Mouse (Mus musculus): ENCODE results near the gene Fam184b.
A peak's percentile ranks its signal among the peaks of the same experiment; 100 is the strongest.
"Not testable (repeated sequence)": the region's sequence is repeated elsewhere in the genome, so short reads cannot be mapped to it uniquely, and the experiment has no call there.

The Fam184b gene

DNA sequence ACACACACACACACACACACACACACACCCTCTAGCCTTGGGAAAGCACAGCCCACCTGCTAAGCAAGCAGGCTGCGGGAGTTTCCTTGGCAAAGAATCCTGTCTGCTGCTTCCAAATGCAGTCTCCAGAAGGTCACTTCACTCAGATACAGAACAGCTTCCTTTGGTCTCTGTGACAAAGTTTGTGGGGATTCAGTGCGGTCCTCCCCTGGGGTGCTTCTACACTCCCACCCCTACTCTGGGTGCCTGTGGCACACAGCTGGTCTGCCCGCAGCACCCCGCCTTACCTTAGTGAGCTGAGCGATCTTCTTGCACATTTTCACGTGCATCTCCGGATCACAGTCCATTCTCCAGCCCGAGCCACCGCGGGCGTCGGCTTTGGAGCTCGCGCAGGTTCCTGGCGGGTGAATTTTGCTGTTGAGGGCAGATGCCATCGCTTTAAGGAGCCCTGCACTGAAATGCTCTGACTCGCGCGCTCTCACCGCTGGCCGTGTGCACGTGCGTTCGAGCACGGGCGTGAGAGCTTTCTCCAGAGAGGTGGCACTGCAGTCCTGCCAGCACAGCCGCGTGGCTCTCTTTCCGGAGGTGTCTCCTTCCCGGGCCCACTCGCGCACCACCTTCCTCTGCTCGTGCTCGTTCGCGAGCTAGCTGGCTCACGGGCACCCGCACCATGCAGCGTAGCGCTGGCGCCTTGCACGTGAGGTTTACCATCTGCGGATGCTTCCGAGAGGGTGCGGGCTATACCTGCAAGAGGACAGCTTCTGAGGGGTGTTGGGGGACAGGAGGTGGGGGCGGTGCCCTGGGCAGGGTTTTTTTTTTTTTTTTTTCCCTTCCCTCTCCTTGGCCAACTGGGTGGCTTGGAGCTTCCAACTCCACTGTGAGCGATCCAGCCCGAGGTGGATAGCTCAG is at the start of gene Fam184b:
TSS of gene Fam184b (minus strand) at position 809 of the 909 bp plus-strand sequence.
- DNase-seq = peak; percentile 19 to 35

DNA sequence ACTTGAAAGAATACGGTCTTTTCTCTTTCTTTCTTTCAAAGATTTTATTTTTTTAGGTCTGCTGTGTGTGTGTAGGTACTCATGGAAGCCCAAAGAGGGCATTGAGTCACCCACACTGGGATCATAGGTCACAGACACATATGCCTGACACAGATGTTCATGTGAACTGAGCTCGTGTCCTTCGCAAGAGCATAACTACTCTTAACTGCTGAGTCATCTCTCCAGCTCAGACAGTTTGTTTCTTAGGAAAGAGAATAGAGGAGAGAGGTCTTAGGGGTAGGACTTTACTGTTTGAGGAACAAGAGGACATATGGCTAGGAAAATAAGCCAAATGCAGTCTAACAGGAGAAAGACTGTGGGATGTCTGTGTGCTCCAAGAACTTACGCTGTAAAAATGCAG is 49.7 kb upstream of the Fam184b start:
- DNase-seq = no peak

DNA sequence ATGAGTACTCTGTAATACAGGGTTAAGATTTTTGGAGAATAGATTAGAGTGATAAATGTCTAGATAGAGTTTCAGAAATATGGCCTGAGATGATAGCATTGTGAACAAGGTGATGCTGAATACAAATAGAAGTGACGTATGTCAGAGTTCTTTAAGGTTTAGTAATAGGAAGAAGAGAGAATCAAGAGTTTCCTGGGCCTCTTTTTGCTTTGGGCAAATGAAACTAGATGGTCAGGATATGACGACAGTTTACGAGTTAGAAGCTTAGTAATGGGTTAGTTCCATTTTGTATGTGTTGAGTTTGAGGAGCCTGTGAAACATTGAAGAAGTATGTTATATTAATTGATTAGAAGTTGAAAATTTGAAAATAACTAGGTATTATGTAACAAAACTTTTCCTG is 46.8 kb upstream of the Fam184b start:
- no peak for DNase-seq

DNA sequence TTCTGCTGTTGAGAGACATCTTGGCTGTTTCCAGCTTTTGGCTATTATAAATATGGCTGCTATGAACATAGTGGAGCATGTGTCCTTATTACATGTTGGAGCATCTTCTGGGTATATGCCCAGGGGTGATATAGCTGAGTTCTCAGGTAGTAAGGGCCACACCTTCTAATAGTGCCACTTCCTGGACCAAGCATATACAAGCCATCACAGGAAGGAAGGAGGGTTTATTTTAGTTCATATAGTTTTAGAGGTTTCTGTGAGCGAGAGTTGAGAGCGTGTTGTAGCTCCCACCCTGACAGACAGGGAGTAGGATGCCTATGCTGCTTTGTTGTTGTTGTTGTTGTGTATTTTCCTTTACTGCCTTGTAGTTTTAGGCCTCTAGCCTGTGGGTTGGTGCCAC is 45.8 kb upstream of the Fam184b start:
- no peak for DNase-seq

DNA sequence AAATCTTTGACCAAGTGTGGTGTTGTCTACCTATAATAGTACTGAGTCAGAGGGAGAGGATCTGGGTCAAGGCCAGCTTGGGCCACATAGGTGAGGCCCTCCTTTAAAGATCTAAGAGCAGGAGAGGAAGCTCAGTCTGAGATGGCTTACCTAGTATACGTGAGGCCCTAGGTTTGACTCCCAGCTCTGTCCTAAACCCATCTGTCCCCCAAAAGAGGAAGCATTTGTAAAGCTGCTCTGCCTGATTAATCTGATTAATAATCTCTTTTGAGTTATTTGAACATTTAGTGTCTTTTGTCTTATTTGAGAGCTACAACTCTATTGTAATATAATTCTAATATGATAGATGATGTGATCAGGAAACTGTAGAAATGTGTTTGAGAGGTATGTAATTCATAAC is 44.0 kb upstream of the Fam184b start:
- DNase-seq = no peak

DNA sequence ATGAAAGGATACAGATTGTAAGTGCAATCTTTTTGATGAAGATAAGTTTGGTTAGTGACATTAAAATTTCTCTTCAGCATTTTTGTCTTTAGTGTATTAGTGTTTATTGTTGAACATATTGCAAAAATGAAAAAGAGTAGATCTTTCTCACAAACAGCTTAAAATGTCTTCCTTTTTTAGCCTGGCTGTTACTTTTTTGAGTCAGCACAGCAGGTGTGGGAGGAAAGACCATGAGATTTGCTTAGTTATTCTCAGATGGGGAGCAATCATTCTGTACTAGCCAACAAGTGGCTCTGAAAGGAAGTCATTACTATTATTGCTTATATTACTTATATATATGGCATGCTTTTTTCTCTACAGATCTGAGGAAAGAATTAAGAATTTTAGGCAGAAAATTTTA is 40.5 kb upstream of the Fam184b start:
- no peak for DNase-seq

DNA sequence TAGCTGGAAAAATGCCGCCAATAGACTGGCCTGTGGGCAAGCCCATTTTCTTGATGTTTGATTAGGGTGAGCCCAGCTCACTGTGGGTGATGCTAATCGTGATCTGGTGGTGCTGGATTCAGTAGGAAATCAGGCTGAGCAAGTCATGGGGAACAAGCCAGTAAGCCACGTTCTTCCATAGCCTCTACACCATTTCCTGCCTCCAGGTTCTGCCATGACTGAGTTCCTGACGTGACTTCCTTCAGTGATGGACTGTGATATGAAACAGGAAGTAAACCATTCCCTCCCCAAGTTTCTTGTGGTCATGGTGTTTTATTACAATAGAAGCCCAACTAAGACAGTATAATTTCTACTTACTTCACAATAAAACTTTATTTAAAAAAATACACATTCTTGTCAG is 38.2 kb upstream of the Fam184b start:
- DNase-seq = no peak

DNA sequence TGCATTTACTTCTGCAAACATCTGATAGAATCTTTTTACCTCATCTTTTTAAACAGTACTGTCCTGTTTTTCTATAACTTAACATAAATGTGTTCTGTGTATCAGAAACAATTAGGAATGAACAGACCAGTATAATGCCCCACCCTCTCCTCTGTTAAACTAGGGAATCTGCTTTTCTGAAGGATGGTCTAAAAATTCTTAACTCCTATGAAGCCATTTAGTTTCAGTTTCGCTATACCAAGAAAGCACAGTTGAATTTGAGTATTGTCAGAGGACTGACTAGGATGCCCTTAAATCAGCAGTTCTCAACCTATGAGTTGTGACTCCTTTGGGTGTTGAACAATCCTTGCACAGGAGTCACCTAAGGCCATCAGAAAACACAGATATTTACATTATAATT is 35.6 kb upstream of the Fam184b start:
- DNase-seq = no peak

DNA sequence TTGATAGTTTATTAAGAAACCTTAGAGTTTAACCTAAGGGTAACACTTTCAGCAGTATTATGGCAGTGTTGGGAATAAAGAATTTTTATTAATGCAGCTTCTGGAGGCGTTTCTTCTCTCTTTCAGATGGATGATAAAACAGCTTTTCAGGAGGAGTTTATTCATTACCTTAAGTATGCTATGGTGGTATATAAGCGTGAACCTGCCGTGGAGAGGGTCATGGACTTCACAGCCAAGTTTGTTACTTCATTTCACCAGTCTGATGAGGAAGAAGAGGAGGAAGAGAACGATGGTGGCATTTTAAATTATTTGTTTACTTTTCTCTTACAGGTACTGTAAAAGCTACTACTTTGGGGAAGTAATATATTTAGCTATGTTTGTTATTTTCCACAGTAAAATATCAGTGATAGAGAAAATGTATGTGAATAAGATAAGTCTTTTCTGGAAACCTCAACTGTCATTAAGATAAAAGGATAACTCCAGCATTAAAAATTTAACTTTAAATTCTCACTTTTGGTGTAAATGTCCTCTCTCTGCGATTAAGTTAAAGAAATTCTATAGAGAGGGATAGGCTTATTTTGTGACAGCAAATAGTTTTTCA is 31.6 kb upstream of the Fam184b start:
- no peak for DNase-seq

DNA sequence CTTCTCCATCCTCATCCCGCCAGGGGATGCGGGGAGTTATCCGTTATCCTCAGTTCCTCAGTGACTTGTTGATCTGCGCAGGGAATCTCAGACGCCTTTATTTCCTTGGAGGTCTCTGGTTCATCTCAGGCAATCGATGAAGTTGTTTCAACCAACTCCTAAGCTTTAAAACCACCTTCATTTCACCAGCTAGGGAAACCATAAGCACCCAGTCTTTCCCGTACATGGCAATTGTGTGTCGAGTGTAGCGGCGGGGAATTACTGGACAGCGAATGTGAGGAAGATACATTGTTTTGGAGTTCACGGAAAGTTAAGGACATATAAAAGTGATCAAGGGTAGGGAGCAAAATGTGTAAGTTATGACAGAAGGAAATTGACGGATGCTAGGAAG is 30.9 kb upstream of the Fam184b start:
- DNase-seq = no peak

DNA sequence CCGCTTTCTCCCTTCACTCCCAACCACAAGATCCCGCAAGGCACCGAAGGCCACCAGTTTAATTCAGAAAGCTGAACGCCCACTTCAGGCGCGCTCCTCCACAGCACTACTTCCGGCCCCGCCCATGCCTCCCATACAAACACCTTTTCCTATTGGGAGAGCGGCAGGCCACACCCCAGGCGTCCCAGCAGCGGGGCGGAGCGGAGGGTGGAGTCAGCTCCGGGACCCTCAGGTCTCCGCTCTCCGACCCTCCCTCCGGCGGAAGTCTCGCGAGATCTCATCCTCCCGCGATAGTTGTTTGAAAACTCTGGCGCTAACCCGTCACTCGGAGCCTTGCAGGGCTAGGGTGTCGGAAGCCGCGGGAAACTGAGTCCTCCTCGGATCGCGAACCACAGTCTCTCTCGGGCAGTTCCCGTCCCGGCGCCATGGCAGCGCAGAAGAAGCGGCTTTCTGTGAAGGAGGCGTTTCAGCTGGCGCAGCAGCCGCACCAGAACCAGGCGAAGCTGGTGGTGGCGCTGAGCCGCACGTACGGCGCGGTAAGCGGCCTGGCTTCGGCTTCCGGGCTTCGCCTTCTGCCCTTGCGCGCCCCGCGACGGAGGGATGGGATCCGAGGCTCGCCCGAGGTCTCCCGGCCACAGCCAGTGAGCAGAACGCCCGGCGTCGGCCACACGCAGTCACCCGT is 30.3 kb upstream of the Fam184b start, which contains the start of gene Ncapg:
TSS of gene Ncapg (plus strand) at position 322 of the 682 bp plus-strand sequence.
- DNase-seq = peak; percentile 99 to 100

DNA sequence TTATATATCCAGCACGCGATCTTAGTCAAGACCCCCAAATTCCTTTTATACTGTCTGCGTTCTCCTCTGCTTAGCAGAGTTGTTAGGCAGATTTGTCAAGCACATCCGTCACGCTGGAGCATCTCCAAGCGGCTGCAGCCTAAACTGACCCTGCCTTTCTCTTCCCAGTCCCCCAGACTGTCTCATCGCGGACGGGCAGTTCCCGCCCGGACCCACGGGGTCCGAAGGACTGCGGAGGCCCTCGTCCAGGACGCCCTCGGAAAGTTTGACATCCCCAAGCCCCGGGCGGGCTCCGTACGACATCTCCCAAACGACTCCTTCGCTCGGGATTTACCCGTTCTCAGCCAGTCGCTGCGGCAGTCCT is 29.8 kb upstream of the Fam184b start:
- no peak for DNase-seq

DNA sequence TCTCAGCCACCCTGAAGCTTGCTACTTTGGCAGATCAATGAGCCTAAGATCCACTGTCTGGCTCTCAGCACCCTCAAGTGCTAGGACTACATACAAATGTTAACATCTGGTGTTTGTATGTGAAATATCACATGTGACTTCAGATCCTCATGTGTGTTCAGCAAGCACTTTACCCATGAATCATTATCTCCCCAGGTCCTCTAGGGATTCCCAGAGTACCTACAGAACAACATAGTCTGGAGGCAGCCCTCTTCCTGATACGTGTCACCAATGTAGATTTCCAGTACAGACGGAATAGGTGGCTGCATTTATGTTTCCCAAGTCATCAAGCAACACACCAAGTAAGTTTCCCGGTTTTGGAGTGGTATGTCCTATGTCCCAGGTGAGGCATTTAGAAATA is 29.4 kb upstream of the Fam184b start:
- no peak for DNase-seq

DNA sequence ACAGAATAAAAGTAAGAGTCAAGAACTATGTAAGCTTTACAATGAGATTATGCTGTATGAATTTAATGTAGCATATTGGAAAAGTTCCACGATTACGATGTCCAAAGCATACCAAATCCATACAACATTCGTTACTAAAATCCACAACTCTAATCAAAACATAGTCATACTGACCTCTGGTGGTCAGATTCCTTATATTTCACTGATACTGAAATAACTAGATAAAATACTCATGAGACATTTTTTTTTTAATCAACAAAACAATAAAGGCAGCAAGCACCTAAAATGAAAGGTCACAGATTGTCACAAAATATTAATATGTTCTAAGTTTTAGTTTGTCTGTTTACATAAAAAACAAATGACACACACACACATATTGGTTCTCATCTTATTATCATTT is 28.9 kb upstream of the Fam184b start:
- DNase-seq = no peak

DNA sequence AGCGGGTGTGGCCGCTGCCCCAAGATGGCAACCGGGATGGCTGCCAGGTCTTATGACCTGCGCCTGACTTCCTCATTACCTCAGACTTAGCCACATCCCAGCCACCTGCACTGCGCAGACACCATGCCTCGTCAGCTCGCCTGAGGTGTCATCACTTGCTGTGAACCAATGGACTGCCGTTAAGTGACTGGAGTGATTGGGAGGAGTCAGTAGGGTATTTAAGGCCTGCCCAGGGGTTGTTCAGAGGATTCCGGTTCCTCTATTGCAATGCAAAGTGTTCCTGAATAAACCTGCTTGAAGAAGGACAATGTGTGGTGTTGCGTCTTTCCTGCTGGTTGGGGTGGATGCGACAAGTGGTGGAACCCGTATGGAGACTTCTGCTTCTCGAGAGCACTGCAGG is 19.0 kb upstream of the Fam184b start:
- DNase-seq = not testable (repeated sequence)

DNA sequence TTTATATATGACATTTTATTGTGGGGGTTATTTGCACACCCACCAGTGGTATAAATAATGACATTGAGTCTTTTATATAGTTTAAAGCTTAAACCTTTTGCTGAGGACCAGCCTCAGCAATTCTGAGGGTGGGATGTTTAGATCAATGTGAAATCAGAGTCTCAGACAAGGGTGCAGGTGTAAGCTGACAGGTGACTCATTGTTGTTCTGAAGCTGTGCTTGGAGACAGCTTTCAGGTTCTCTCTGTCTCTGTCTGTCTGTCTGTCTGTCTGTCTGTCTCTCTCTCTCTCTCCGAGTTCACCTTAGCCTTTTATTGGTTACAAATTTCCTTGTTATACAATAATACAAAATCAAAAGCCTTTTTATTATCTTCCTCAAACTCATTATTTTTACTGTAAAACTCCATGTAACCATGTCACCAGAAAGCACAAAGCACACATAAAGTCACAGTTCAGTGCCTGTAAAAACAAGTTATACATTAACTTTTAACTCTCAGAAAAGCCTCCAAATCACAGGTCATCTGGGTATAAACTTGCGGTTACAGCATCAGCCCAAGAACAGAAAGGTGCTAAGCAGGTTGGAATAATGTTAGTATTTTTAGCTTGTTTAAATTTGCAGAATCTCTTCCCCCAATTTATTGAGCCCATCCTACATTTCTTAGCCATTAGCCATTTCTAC is 11.8 kb upstream of the Fam184b start:
- no peak for DNase-seq

DNA sequence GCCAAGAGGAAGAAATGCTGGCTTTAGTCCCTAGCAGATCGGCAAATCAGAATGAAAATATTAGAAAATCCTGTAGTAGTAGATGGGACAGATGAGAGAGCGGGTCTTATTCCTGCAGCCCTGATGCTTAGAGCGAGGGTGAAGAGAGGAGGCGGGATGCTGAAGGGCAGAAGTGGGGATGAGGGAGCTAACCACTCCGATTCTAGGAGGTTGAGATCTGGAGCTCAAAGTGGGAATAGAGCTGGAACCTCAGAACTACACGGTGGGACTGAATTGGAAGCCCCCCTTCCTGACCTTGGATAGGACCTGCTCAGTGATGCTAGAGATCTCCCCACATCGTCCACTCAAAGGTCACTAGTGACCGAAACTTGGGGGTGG is 290 bp upstream of the Fam184b start:
- no peak for DNase-seq

DNA sequence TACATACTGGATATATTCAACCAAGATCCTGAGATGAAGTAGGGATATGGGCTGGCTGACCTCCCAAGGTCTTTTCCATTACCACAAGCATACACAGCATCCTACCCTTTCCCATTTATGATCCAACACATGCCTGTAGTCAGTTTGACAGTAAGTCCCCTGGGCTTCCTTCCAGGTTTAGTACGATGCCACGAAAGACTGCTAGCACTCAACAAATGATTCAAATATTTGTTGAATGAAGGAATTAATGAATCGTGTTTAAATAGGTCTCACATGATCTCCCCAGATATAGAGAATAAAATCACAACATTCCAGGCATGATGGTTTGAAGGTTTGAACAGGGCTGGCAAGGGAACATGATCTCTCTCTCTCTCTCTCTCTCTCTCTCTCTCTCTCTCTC is 1.0 kb downstream of the Fam184b start:
- DNase-seq = no peak

DNA sequence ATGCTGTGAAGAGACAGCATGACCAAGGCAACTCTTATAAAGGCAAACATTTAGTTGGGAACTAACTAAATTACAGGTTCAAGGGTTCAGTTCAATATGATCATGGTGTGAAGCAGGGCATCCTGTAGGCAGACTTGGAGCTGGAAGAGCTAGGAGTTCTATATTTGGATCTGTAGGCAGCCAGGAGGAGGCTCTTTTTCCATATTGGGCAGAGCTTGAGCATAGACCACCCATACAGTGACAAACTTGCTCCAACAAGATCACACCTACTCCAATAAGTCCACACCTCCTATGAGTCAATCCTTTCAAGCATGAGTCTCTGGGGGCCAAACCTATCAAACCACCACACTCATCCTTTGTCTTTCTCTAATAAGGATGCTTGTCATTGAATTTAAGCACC is 9.9 kb downstream of the Fam184b start:
- DNase-seq = no peak

DNA sequence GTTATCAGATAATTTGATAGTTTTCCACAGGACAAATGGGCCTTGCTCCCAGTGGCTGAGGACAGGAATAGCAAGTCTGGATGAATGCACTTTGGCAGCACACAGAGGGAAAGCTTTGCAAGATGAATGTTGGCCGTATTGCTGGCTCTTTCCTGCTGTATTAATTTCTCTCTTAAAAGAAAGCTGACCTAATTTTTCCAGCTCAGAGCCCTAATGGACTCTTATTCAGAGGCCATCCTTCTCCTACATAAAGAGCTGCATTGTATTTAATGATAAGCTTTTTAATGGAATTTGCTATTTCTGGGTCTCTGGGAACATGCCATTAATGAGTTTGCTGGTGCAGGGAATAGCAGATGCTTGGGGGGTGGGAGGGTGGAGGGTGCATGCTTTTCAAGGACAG is 11.6 kb downstream of the Fam184b start:
- DNase-seq = no peak

DNA sequence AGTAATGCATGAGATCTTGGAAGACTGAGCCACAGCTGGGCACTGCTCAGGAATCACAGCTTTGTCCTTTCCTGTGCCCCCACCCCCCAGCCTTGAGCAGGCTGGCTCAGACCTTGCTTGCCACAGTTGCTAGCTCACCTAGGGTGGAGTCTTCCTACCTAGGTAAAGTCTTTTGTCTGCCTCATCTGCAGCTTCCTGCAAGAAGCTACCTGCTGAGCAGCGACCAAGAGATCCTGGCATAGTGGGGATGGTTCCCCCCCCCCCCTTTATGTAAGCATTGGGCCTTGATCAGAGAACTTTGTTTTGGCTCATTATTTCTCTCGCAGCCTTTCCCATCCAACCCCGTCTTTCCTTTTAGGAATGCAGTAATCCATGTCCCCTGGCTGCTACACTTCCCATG is 17.9 kb downstream of the Fam184b start:
- no peak for DNase-seq

DNA sequence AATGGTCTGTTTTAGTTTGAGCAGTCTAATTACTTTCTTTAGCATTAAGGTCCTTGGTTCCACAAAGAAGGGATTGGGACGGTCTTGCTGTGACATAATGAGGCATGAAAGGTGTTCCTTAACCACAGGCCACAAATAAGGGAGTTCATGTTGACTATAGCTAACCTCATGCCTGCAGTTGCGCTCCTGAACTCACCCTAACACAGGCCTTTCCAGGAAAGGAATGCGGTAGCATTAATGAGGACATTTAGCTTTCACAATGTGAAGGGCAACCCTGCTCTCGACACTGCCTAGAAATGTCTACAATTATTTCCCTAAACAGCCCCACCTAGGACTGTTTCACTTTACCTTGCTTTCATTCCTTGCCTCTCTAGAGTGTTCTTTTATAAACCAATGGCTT is 40.4 kb downstream of the Fam184b start:
- no peak for DNase-seq

DNA sequence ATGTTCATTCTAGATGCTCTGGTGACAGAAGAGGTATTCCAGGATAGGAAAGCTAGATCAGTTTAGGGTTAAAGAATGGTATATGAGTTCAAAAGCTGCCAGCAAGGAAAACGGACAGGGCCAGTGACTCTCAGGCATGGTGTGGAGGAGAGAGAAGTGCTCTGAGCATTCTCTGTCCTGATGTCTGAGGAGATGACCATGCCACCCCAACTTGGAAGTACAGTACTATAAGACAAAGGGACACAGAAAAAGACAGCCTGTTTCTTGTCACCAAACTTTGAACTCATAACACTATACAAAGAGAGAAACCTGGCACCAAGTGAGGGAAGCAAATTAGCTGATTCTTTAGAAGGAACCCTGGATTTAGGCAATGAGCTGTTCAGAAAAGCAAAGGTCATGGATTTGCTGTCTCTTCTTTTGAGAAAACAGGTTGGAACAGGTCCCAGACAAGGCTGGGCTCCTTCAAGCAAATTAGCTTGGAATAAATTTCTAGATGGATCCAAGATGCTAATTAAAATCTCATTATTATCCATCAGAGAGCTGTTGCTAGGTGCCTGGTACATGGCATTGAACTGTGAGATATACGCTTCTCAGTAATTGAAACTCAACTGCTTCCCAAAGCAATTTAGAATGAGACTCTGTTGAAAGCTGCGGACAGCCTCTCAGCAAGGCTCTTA is 43.9 kb downstream of the Fam184b start:
- no peak for DNase-seq
